Mouse (Mus musculus) embryonic fibroblast, embryonic 13.5 days (primary cell): Measurements from ENCODE around the gene Tmem183a. TPM values are rescaled to one million over a fixed set of nuclear protein-coding genes. Genes with fewer than 3 reads are reported as not detected.

Experiments used
- H3K27ac ChIP-seq: 2 replicates; pipeline ENCODE4 v1.5.1; 2012; ENCODE audit warnings: low read length, control low read depth, inconsistent platforms; ENCODE audit not compliant: insufficient read depth
- H3K4me1 ChIP-seq: 2 replicates; pipeline ENCODE4 v1.6.1; 2011; ENCODE audit warnings: low read length; ENCODE audit not compliant: control insufficient read depth, insufficient read depth
- H3K4me3 ChIP-seq: 2 replicates; pipeline ENCODE4 v1.5.1; 2011; ENCODE audit warnings: mild to moderate bottlenecking, control low read depth, low read length; ENCODE audit not compliant: insufficient read depth
- CTCF ChIP-seq: IDR thresholded peaks from 2 replicates; pipeline ENCODE4 v1.5.1; 2011; ENCODE audit warnings: mild to moderate bottlenecking, control low read depth, low read length, moderate library complexity, borderline replicate concordance; ENCODE audit not compliant: insufficient read depth
- POLR2A ChIP-seq: IDR thresholded peaks from 2 replicates; pipeline ENCODE4 v1.6.1; 2011; ENCODE audit warnings: low read depth, mild to moderate bottlenecking, control low read depth, low read length, moderate library complexity
- polyA plus RNA-seq: library from polyadenylated mRNA; stranded (reverse); fragments of >200 nt; gene quantifications from 2 replicates; pipeline ENCODE4 v1.2.4, GENCODE M21; 2011; ENCODE audit warnings: low read depth; ENCODE audit not compliant: missing spikeins, insufficient read length

Tmem183a gene
- polyA plus RNA-seq, 1 experiment = 66.3 TPM

DNA sequence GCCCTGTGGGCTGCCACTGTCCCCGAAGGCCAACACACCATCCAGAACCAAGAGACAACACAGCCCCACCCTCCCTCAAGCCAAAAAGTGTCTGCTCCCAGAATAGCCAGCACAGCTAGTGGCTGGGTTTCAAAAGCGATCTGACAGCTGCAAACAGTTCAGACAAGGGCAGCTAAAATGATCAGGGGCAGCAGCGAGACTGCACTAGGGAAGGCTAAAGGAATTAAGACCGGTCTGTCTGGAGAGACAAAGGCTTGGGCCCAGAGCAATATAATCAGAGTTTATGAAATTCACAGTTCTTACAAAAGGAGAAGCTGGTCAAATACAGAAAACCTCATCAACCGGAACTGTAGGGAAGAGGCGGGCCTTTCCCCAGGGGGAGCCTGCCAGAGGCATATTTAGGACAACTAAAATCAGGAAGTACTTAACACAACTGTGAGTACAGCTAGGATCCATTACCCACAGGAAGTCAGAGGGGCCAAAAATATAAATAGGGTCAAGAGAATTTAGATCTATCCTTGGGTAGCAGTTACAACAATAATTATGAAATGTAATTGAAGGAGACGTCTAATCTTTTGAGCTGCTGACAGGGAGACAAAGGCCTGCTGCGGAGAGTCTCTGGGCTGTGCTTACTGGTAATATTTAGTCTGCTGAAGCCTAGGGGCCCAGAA is 59.1 kb downstream of the Tmem183a start:
- H3K4me1 ChIP-seq = no peaks in the 10 kb centered on the region
- no peak for TF ChIP-seq CTCF
- TF ChIP-seq POLR2A = no peak
- H3K27ac ChIP-seq = no peak overlapping the region
- H3K4me3 ChIP-seq = no peak overlapping the region

GRCm38 (mm10) chr1:134298636-134299411 is 63.0 kb downstream of the Tmem183a start:
- Histone ChIP-seq H3K27ac (no peak overlapping the region), H3K4me1 (no peaks in the 10 kb centered on the region), H3K4me3 (peak overlapping the region; percentile 37)
- TF ChIP-seq CTCF = no peak
- no peak for TF ChIP-seq POLR2A

GRCm38 (mm10) chr1:134297265-134297664 is 64.5 kb downstream of the Tmem183a start:
- Histone ChIP-seq H3K27ac (no peak overlapping the region), H3K4me1 (no peaks in the 10 kb centered on the region), H3K4me3 (no peak overlapping the region)
- TF ChIP-seq POLR2A (no peak), CTCF (no peak)

Other genes with a start within 250 kb of the Tmem183a start
- gene Chil1, start 179.8 kb downstream of the Tmem183a start, polyA plus RNA-seq = 5.0 and 9.6 TPM in 2 replicates
- gene Mybph, start 168.5 kb downstream of the Tmem183a start, polyA plus RNA-seq = not detected in 2 replicates
- gene Adora1, start 126.5 kb downstream of the Tmem183a start, polyA plus RNA-seq = 0.20 and 0.79 TPM in 2 replicates
- gene Myog, start 72.0 kb downstream of the Tmem183a start, polyA plus RNA-seq = not detected in 2 replicates
- gene Ppfia4, start 29.1 kb downstream of the Tmem183a start, polyA plus RNA-seq = 1.2 and 1.4 TPM in 2 replicates
- not detected in 2 replicates for gene 4933406M09Rik, start 24.0 kb upstream of the Tmem183a start, polyA plus RNA-seq
- gene Cyb5r1, start 43.6 kb upstream of the Tmem183a start, polyA plus RNA-seq = 135 and 158 TPM in 2 replicates
- 87.5 and 99.8 TPM in 2 replicates for gene Adipor1, start 53.4 kb upstream of the Tmem183a start, polyA plus RNA-seq
- 14.0 and 16.4 TPM in 2 replicates for gene Klhl12, start 93.6 kb upstream of the Tmem183a start, polyA plus RNA-seq
- 21.5 and 22.7 TPM in 2 replicates for gene Rabif, start 132.7 kb upstream of the Tmem183a start, polyA plus RNA-seq
- gene Mgat4e, start 187.7 kb upstream of the Tmem183a start, polyA plus RNA-seq = not detected in 2 replicates
- gene Kdm5b, start 198.2 kb upstream of the Tmem183a start, polyA plus RNA-seq = 69.1 and 71.7 TPM in 2 replicates